In genomic region chr17:31297521-31297939, GRCm38 (mm10) we compare ENCODE assay signal across 8 mouse cellular contexts. TPM values are rescaled to one million over a fixed set of nuclear protein-coding genes. Genes with fewer than 3 reads are reported as not detected.
DNase-seq lines count a peak whose midpoint lies in the region; ATAC-seq lines count a peak whose summit lies in the region.

No protein-coding gene starts in this region.

- H3K4me2 ChIP-seq in limb, embryonic 12.5 days: 0 out of 2 replicates have a peak overlapping the region, but pooled peaks have one; percentile 98
- H3K4me2 ChIP-seq in forebrain, embryonic 12.5 days: peak overlapping the region; percentile 87
- H3K4me2 ChIP-seq in hindbrain, embryonic 11.5 days (replicated peaks; ENCODE audit: low read depth, low read length): peak overlapping the region; percentile 96
- H3K4me2 ChIP-seq in liver, embryonic 11.5 days: peak overlapping the region; percentile 97
- H3K4me2 ChIP-seq in neural tube, embryonic 12.5 days (replicated peaks): peak overlapping the region; percentile 97

- no peak; the same call in 1 of the 2 replicates for ATAC-seq in limb, embryonic 12.5 days (ENCODE audit: insufficient number of reproducible peaks, insufficient read depth, low FRiP score, low TSS enrichment, low read depth)
- no peak for ATAC-seq in forebrain, embryonic 12.5 days (ENCODE audit: low FRiP score)
- ATAC-seq in hindbrain, embryonic 11.5 days (ENCODE audit: low FRiP score): no peak
- ATAC-seq in liver, embryonic 11.5 days (replicated peaks; ENCODE audit: low FRiP score): no peak
- ATAC-seq in neural tube, embryonic 12.5 days (ENCODE audit: low FRiP score, low read depth): no peak
- ATAC-seq in megakaryocyte progenitor cell, adult 5-6 weeks (replicated peaks; ENCODE audit: poor library complexity): no peak

- intact Hi-C loops in left cerebral cortex, postnatal 36 days (cut with DNase I): no loop called here

- H3K9ac ChIP-seq in limb, embryonic 12.5 days (replicated peaks): no peak overlapping the region
- H3K9ac ChIP-seq in forebrain, embryonic 12.5 days: no peak overlapping the region
- no peak overlapping the region for H3K9ac ChIP-seq in hindbrain, embryonic 11.5 days (ENCODE audit: low read depth, low read length)
- 0 out of 2 replicates have a peak overlapping the region, but pooled peaks have one; percentile 3 for H3K9ac ChIP-seq in liver, embryonic 11.5 days (ENCODE audit: low read depth, low read length)
- no peak overlapping the region for H3K9ac ChIP-seq in neural tube, embryonic 12.5 days

- no peak overlapping the region for H3K27ac ChIP-seq in limb, embryonic 12.5 days
- H3K27ac ChIP-seq in limb, embryonic 10.5 days: no peak overlapping the region
- no peak overlapping the region for H3K27ac ChIP-seq in forebrain, embryonic 12.5 days
- H3K27ac ChIP-seq in hindbrain, embryonic 11.5 days (ENCODE audit: low read depth, low read length): no peak overlapping the region
- H3K27ac ChIP-seq in liver, embryonic 11.5 days (ENCODE audit: low read depth, low read length): no peak overlapping the region
- H3K27ac ChIP-seq in neural tube, embryonic 12.5 days: no peak overlapping the region

- H3K4me1 ChIP-seq in limb, embryonic 12.5 days (replicated peaks): peaks cover 27% of the 10 kb centered on the region
- peaks cover 33% of the 10 kb centered on the region for H3K4me1 ChIP-seq in limb, embryonic 10.5 days
- H3K4me1 ChIP-seq in forebrain, embryonic 12.5 days: peaks cover 25% of the 10 kb centered on the region
- H3K4me1 ChIP-seq in hindbrain, embryonic 11.5 days (replicated peaks; ENCODE audit: control insufficient read depth, insufficient read depth, low read length): peaks cover 6% of the 10 kb centered on the region; the same call in 1 of the 2 replicates
- H3K4me1 ChIP-seq in liver, embryonic 11.5 days (replicated peaks; ENCODE audit: control insufficient read depth, insufficient read depth, low read length): peaks cover 21% of the 10 kb centered on the region
- H3K4me1 ChIP-seq in neural tube, embryonic 12.5 days: peaks cover 20% of the 10 kb centered on the region

- H3K9me3 ChIP-seq in limb, embryonic 12.5 days: no peaks in the 10 kb centered on the region
- H3K9me3 ChIP-seq in limb, embryonic 10.5 days (replicated peaks): no peaks in the 10 kb centered on the region
- no peaks in the 10 kb centered on the region for H3K9me3 ChIP-seq in forebrain, embryonic 12.5 days
- no peaks in the 10 kb centered on the region for H3K9me3 ChIP-seq in hindbrain, embryonic 11.5 days (ENCODE audit: control insufficient read depth, low read length)
- H3K9me3 ChIP-seq in liver, embryonic 11.5 days (ENCODE audit: control insufficient read depth, low read length): no peaks in the 10 kb centered on the region
- H3K9me3 ChIP-seq in neural tube, embryonic 12.5 days: no peaks in the 10 kb centered on the region

- peaks cover 45% of the 10 kb centered on the region for H3K27me3 ChIP-seq in limb, embryonic 12.5 days
- H3K27me3 ChIP-seq in limb, embryonic 10.5 days (ENCODE audit: low read depth, poor library complexity, severe bottlenecking): peaks cover 54% of the 10 kb centered on the region
- peaks cover 23% of the 10 kb centered on the region; the same call in 1 of the 2 replicates for H3K27me3 ChIP-seq in forebrain, embryonic 12.5 days
- H3K27me3 ChIP-seq in hindbrain, embryonic 11.5 days (ENCODE audit: control insufficient read depth, insufficient read depth, low read length): peaks cover 10% of the 10 kb centered on the region; the same call in 1 of the 2 replicates
- H3K27me3 ChIP-seq in liver, embryonic 11.5 days (replicated peaks; ENCODE audit: control insufficient read depth, insufficient read depth, low read length): peaks cover 8% of the 10 kb centered on the region
- peaks cover 6% of the 10 kb centered on the region; the same call in 1 of the 2 replicates for H3K27me3 ChIP-seq in neural tube, embryonic 12.5 days (replicated peaks)

- no peak for DNase-seq in limb, embryonic 10.5 days (ENCODE audit: low spot score)
- peak; percentile 20 for DNase-seq in hindbrain, embryonic 11.5 days (ENCODE audit: low spot score)
- no peak for DNase-seq in liver, embryonic 11.5 days (ENCODE audit: low spot score)
- no peak for DNase-seq in left cerebral cortex, postnatal 36 days (ENCODE audit: low spot score in 2 of 2)

- WGBS in limb, embryonic 12.5 days: 12% methylated on average over 7 of the region's 7 CpGs
- 30% methylated on average over 7 of the region's 7 CpGs for WGBS in limb, embryonic 10.5 days
- WGBS in forebrain, embryonic 12.5 days: 22% methylated on average over 7 of the region's 7 CpGs
- 30% methylated on average over 7 of the region's 7 CpGs for WGBS in hindbrain, embryonic 11.5 days
- 10% methylated on average over 7 of the region's 7 CpGs for WGBS in liver, embryonic 11.5 days
- 18% methylated on average over 7 of the region's 7 CpGs for WGBS in neural tube, embryonic 12.5 days

- no peak overlapping the region for H3K4me3 ChIP-seq in limb, embryonic 12.5 days (replicated peaks)
- H3K4me3 ChIP-seq in limb, embryonic 10.5 days: no peak overlapping the region
- H3K4me3 ChIP-seq in forebrain, embryonic 12.5 days (replicated peaks): peak overlapping the region; percentile 58; the same call in 1 of the 2 replicates
- H3K4me3 ChIP-seq in hindbrain, embryonic 11.5 days (ENCODE audit: low read depth, low read length): peak overlapping the region; percentile 59
- peak overlapping the region; percentile 64 for H3K4me3 ChIP-seq in liver, embryonic 11.5 days (ENCODE audit: low read depth, low read length)
- H3K4me3 ChIP-seq in neural tube, embryonic 12.5 days: peak overlapping the region; percentile 57

- H3K36me3 ChIP-seq in limb, embryonic 12.5 days: no peaks in the 10 kb centered on the region
- H3K36me3 ChIP-seq in limb, embryonic 10.5 days: no peaks in the 10 kb centered on the region
- H3K36me3 ChIP-seq in forebrain, embryonic 12.5 days (replicated peaks): no peaks in the 10 kb centered on the region
- H3K36me3 ChIP-seq in hindbrain, embryonic 11.5 days (ENCODE audit: control insufficient read depth, insufficient read depth, low read length): no peaks in the 10 kb centered on the region
- H3K36me3 ChIP-seq in liver, embryonic 11.5 days (ENCODE audit: control insufficient read depth, insufficient read depth, low read length): no peaks in the 10 kb centered on the region
- H3K36me3 ChIP-seq in neural tube, embryonic 12.5 days: no peaks in the 10 kb centered on the region

RNA-seq across cellular contexts. Expression of gene Slc37a1, which starts 10.9 kb away (rescaled TPM):
- polyA plus RNA-seq in limb, embryonic 12.5 days (2016; fragmentation: Nextera tagmentation; extraction: Ambion mirVana): 1.5 and 2.1 TPM in 2 replicates
- 3.3 and 4.1 TPM in 2 replicates for polyA plus RNA-seq in limb, embryonic 10.5 days (2016; fragmentation: Nextera tagmentation; extraction: Ambion mirVana)
- 9.4 and 10.7 TPM in 2 replicates for polyA plus RNA-seq in forebrain, embryonic 12.5 days (2016; fragmentation: Nextera tagmentation; extraction: Ambion mirVana)
- polyA plus RNA-seq in hindbrain, embryonic 11.5 days (2014; fragmentation: Nextera tagmentation; extraction: Ambion mirVana): 13.0 and 13.3 TPM in 2 replicates
- polyA plus RNA-seq in liver, embryonic 11.5 days (2014; fragmentation: Nextera tagmentation; extraction: Ambion mirVana): 6.6 and 7.7 TPM in 2 replicates
- polyA plus RNA-seq in neural tube, embryonic 12.5 days (2016; fragmentation: Nextera tagmentation; extraction: Ambion mirVana): 15.9 and 19.4 TPM in 2 replicates
- total RNA-seq in megakaryocyte progenitor cell, adult 5-6 weeks (2015): 9.8 TPM in 2 replicates
- total RNA-seq in megakaryocyte progenitor cell, adult 5-6 weeks (2017): 6.2 and 8.3 TPM in 2 replicates
- 1 to 10 TPM; 8.2 to 9.9 TPM for total RNA-seq in left cerebral cortex, postnatal 36 days (2021)

RNA-seq across cellular contexts. Expression of gene Rsph1, which starts 20.3 kb away (rescaled TPM):
- 0.40 and 0.56 TPM in 2 replicates for polyA plus RNA-seq in limb, embryonic 12.5 days (2016; fragmentation: Nextera tagmentation; extraction: Ambion mirVana)
- polyA plus RNA-seq in limb, embryonic 10.5 days (2016; fragmentation: Nextera tagmentation; extraction: Ambion mirVana): 0.62 and 0.90 TPM in 2 replicates
- 2.6 and 3.8 TPM in 2 replicates for polyA plus RNA-seq in forebrain, embryonic 12.5 days (2016; fragmentation: Nextera tagmentation; extraction: Ambion mirVana)
- 5.1 TPM in 2 replicates for polyA plus RNA-seq in hindbrain, embryonic 11.5 days (2014; fragmentation: Nextera tagmentation; extraction: Ambion mirVana)
- 0.40 and 0.88 TPM in 2 replicates for polyA plus RNA-seq in liver, embryonic 11.5 days (2014; fragmentation: Nextera tagmentation; extraction: Ambion mirVana)
- polyA plus RNA-seq in neural tube, embryonic 12.5 days (2016; fragmentation: Nextera tagmentation; extraction: Ambion mirVana): 1.2 and 1.9 TPM in 2 replicates
- 0.72 and 1.4 TPM in 2 replicates for total RNA-seq in megakaryocyte progenitor cell, adult 5-6 weeks (2015)
- total RNA-seq in megakaryocyte progenitor cell, adult 5-6 weeks (2017): 1.8 and 3.0 TPM in 2 replicates
- total RNA-seq in left cerebral cortex, postnatal 36 days (2021): 10 to 100 TPM; 14.0 to 15.1 TPM

Comparison
In these comparisons a context has a peak if more than half of its experiments do, and no peak if none do; other contexts are left out.
1. H3K4me3 ChIP-seq: peak in forebrain, embryonic 12.5 days (single experiment), hindbrain, embryonic 11.5 days (single experiment), liver, embryonic 11.5 days (single experiment) and neural tube, embryonic 12.5 days (single experiment); none in limb, embryonic 12.5 days (single experiment) and limb, embryonic 10.5 days (single experiment).
2. Peak in every context shown above with its lines, with median percentiles within 50 percentile points of each other: H3K4me2 ChIP-seq.